Mouse (Mus musculus): ENCODE data around the gene Tbl3. TPM values are rescaled to one million over a fixed set of nuclear protein-coding genes. Genes with fewer than 3 reads are reported as not detected.
"Not testable (repeated sequence)": the region's sequence is repeated elsewhere in the genome, so short reads cannot be mapped to it uniquely, and the experiment has no call there.

The Tbl3 gene
- polyA plus RNA-seq, 1 experiment from 2014 or later: 85.5 TPM

DNA sequence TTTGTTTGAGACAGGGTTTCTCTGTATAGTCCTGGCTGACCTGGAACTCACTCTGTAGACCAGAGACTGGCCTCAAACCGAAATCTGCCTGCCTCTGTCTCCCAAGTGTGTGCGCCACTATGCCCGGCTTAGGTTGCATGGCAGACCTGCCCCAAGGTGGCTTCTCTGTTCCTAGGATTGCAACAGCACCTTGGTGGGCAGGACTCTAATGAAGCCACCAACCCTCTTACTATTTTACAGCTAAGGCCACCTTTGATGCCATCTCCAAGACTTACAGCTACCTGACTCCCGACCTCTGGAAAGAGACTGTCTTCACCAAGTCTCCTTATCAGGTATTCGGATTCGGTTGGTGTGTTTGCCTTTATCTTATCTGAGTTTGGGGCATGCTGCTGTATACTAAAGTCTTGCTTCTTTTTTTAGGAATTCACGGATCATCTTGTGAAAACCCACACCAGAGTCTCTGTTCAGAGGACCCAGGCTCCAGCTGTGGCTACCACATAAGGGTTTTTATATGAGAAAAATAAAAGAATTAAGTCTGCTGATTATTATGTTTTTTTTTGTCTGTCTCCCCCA, 14.0 kb upstream of the Tbl3 start:
- H3K36me3 ChIP-seq (ENCODE audit: control insufficient read depth, insufficient read depth); H3K27ac ChIP-seq (ENCODE audit: low read length); ATAC-seq; H3K27me3 ChIP-seq (replicated peaks; ENCODE audit: control insufficient read depth, insufficient read depth, low read length); H3K9me3 ChIP-seq (ENCODE audit: control insufficient read depth, low read length); H3K9ac ChIP-seq (replicated peaks; ENCODE audit: low read depth, low read length): not testable (repeated sequence)
- WGBS: 72% methylated on average over 7 of the region's 7 CpGs
- peak overlapping the region; percentile 30 for H3K4me2 ChIP-seq (ENCODE audit: low read length)
- peaks cover 33% of the 10 kb centered on the region for H3K4me1 ChIP-seq (replicated peaks; ENCODE audit: control insufficient read depth, insufficient read depth, low read length)
- 0 out of 2 replicates have a peak overlapping the region, but pooled peaks have one; percentile 12 for H3K4me3 ChIP-seq (replicated peaks; ENCODE audit: low read length)

DNA sequence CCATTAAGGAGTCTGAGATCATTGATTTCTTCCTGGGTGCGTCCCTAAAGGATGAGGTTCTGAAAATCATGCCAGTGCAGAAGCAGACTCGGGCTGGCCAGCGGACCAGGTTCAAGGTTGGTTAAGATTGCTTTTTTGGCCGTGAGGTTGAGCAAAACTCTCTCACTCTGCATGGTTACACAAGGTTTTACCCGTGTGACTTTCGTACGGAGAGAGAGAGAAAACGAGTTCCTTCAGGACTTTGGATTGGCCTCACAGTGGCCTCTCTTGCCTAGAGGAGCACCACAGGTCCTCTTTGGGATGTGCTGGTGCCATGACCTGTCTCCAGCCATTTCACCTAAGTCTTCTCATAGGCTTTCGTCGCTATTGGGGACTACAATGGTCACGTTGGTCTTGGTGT, 13.2 kb upstream of the Tbl3 start:
- H3K27ac ChIP-seq (ENCODE audit: low read length); H3K9me3 ChIP-seq (ENCODE audit: control insufficient read depth, low read length); H3K27me3 ChIP-seq (replicated peaks; ENCODE audit: control insufficient read depth, insufficient read depth, low read length); ATAC-seq; H3K36me3 ChIP-seq (ENCODE audit: control insufficient read depth, insufficient read depth): not testable (repeated sequence)
- peaks cover 33% of the 10 kb centered on the region for H3K4me1 ChIP-seq (replicated peaks; ENCODE audit: control insufficient read depth, insufficient read depth, low read length)
- H3K4me2 ChIP-seq (ENCODE audit: low read length): peak overlapping the region; percentile 80
- 2% methylated on average over 10 of the region's 11 CpGs for WGBS
- H3K9ac ChIP-seq (replicated peaks; ENCODE audit: low read depth, low read length): peak overlapping the region; percentile 70
- peak overlapping the region; percentile 92 for H3K4me3 ChIP-seq (replicated peaks; ENCODE audit: low read length)

DNA sequence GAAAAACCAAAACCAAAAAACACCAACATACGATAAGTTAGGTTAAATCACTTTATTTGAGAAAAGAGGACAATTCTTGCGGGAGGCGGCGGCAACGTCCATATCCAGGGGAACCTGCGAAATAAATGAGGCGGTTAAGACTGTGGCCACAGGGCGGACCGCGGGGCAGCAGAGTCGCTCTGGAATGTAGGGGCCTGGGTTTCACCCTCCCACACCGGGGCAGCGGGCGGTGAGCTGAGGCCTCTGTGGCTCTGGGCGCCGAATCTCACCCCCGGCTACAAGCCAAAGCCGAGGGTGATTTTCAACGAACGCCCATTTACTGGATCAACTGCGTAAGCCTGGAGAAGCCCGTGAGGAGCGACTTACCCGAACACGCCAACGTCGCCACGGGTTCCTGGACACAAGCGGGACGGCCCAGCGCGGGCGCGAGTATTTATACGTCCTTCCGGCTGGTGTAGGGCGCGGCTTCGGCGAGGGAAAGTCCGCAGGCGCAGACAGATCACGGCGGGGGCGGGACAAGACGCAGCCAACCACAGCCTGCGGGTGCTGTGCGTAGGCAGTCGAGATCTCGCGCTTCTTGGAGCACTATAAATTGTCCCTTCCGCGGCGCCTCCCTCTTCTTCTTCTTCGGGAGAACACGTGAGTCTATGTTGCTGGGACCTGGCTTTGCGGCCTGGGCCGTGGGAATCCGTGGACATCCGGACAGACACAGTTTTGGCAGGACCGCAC, 12.2 kb upstream of the Tbl3 start:
- Histone ChIP-seq H3K27ac (ENCODE audit: low read length) (peak overlapping the region; percentile 76), H3K9ac (replicated peaks; ENCODE audit: low read depth, low read length) (peak overlapping the region; percentile 92), H3K4me1 (replicated peaks; ENCODE audit: control insufficient read depth, insufficient read depth, low read length) (peaks cover 33% of the 10 kb centered on the region), H3K9me3 (ENCODE audit: control insufficient read depth, low read length) (no peaks in the 10 kb centered on the region), H3K4me3 (replicated peaks; ENCODE audit: low read length) (peak overlapping the region; percentile 92), H3K36me3 (ENCODE audit: control insufficient read depth, insufficient read depth) (peaks cover 7% of the 10 kb centered on the region), H3K27me3 (replicated peaks; ENCODE audit: control insufficient read depth, insufficient read depth, low read length) (no peaks in the 10 kb centered on the region), H3K4me2 (ENCODE audit: low read length) (peak overlapping the region; percentile 80)
- peak; percentile 99 for ATAC-seq
- WGBS: under 1% methylated on average over 61 of the region's 61 CpGs

DNA sequence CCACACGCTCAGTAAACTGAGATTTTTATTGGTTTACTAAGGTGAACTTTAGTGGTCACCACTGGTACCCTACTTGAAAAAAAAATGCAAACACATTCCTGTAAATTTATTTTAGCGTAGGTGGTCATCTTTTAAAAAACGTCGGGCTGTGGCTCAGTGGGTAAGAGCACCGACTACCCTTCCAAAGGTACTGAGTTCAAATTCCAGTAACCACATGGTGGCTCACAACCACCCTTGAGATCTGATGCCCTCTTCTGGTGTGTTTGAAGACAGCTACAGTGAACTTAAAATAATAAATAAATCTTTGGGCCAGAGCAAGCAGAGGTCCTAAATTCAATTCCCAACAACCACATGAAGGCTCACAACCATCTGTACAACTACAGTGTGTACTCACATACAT, 11.5 kb upstream of the Tbl3 start:
- WGBS: 67% methylated on average over 5 of the region's 5 CpGs
- Histone ChIP-seq H3K4me2 (ENCODE audit: low read length) (peak overlapping the region; percentile 62), H3K4me3 (replicated peaks; ENCODE audit: low read length) (peak overlapping the region; percentile 92), H3K4me1 (replicated peaks; ENCODE audit: control insufficient read depth, insufficient read depth, low read length) (peaks cover 33% of the 10 kb centered on the region), H3K9ac (replicated peaks; ENCODE audit: low read depth, low read length) (peak overlapping the region; percentile 92)
- not testable (repeated sequence) for ATAC-seq; H3K27me3 ChIP-seq (replicated peaks; ENCODE audit: control insufficient read depth, insufficient read depth, low read length); H3K27ac ChIP-seq (ENCODE audit: low read length); H3K36me3 ChIP-seq (ENCODE audit: control insufficient read depth, insufficient read depth); H3K9me3 ChIP-seq (ENCODE audit: control insufficient read depth, low read length)

DNA sequence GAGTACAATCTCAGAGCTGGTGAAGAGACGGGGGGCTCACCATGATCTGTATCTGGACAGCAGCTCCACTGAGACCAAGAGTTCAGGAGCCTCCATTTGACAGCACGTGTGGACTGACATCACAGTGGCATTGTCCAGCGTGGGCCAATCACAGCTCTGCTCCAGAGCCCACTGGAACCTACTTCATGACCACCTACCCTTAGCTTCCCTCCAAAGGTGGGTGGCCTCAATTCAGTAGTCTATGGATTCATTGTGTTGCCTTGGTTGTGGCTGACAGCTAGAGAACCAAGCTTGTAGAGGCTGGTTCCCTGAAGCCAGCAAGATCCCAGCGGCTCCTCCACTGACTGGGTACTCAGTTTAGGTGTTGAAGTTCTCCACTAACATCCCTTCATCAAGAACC, 10.5 kb upstream of the Tbl3 start, which contains the start of the genes Rnf151 and Rps2:
TSS of gene Rnf151 (minus strand) at position 121 of the 400 bp plus-strand sequence.
TSS of gene Rps2 (plus strand) at position 174 of the 400 bp plus-strand sequence.
- H3K4me2 ChIP-seq (ENCODE audit: low read length): peak within 1 kb of the TSS; percentile 62
- H3K9me3 ChIP-seq (ENCODE audit: control insufficient read depth, low read length): no peaks in the 10 kb centered on the region
- H3K36me3 ChIP-seq (ENCODE audit: control insufficient read depth, insufficient read depth): peaks cover 7% of the 10 kb centered on the region
- no peak within 1 kb of the TSS for H3K9ac ChIP-seq (replicated peaks; ENCODE audit: low read depth, low read length)
- peaks cover 25% of the 10 kb centered on the region for H3K4me1 ChIP-seq (replicated peaks; ENCODE audit: control insufficient read depth, insufficient read depth, low read length)
- ATAC-seq: no peak
- H3K27ac ChIP-seq (ENCODE audit: low read length): no peak within 1 kb of the TSS
- H3K4me3 ChIP-seq (replicated peaks; ENCODE audit: low read length): peak within 1 kb of the TSS; percentile 92
- WGBS: 80% methylated on average over 4 of the region's 4 CpGs
- H3K27me3 ChIP-seq (replicated peaks; ENCODE audit: control insufficient read depth, insufficient read depth, low read length): no peaks in the 10 kb centered on the region

DNA sequence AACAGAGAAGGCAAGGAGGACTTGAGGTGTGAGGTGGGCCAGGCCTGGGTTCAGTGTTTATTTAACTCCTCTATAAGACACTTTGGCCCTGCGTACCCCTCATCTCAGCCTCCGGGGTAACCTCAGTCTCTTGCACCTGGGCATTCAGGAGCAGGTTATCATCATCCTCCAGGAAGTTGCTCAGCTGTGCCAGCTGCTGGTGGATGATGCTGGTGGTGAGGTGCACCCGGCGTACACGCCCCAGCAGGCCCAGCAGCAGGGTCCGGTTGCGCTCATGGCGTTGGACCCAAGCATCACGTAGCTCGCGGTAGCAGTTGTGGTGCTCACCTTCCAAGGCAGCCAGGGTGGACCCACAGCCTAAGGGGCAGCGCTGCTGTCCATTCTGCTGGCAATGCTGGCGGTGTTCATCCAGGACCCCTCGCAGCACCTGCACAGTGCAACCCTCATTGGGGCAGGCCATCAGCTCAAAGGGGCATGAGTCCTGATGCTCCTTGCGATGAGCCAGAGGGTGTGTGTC, 8.8 kb upstream of the Tbl3 start:
- Histone ChIP-seq H3K27me3 (replicated peaks; ENCODE audit: control insufficient read depth, insufficient read depth, low read length) (no peaks in the 10 kb centered on the region), H3K9ac (replicated peaks; ENCODE audit: low read depth, low read length) (no peak overlapping the region), H3K4me1 (replicated peaks; ENCODE audit: control insufficient read depth, insufficient read depth, low read length) (peaks cover 11% of the 10 kb centered on the region), H3K4me3 (replicated peaks; ENCODE audit: low read length) (no peak overlapping the region), H3K9me3 (ENCODE audit: control insufficient read depth, low read length) (no peaks in the 10 kb centered on the region), H3K4me2 (ENCODE audit: low read length) (no peak overlapping the region), H3K27ac (ENCODE audit: low read length) (no peak overlapping the region), H3K36me3 (ENCODE audit: control insufficient read depth, insufficient read depth) (no peaks in the 10 kb centered on the region)
- 97% methylated on average over 15 of the region's 15 CpGs for WGBS
- no peak for ATAC-seq

DNA sequence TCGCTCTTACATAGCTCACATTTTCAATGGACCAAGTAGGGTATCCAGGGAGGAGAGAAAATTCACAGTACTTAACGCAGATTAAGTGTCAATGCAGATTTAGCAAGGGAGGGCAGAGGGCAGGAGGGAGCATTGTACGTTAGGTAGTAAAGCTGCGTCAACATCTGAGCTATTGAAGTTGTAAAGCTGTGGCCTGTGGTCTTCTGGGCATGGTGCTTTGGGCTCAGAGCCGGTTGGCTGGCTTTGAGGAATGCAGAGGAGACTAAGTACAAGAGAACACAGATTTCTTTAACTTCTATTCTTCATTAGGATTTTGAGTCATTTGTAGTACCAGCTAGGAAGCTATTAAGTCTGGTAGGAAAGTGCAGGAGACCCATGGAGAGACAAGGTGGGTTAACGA, 8.1 kb upstream of the Tbl3 start:
- Histone ChIP-seq H3K4me2 (ENCODE audit: low read length) (no peak overlapping the region), H3K4me3 (replicated peaks; ENCODE audit: low read length) (no peak overlapping the region), H3K9me3 (ENCODE audit: control insufficient read depth, low read length) (no peaks in the 10 kb centered on the region), H3K36me3 (ENCODE audit: control insufficient read depth, insufficient read depth) (no peaks in the 10 kb centered on the region), H3K27me3 (replicated peaks; ENCODE audit: control insufficient read depth, insufficient read depth, low read length) (no peaks in the 10 kb centered on the region), H3K9ac (replicated peaks; ENCODE audit: low read depth, low read length) (no peak overlapping the region), H3K27ac (ENCODE audit: low read length) (no peak overlapping the region), H3K4me1 (replicated peaks; ENCODE audit: control insufficient read depth, insufficient read depth, low read length) (peaks cover 5% of the 10 kb centered on the region)
- no peak for ATAC-seq
- 42% methylated on average over 6 of the region's 6 CpGs for WGBS

DNA sequence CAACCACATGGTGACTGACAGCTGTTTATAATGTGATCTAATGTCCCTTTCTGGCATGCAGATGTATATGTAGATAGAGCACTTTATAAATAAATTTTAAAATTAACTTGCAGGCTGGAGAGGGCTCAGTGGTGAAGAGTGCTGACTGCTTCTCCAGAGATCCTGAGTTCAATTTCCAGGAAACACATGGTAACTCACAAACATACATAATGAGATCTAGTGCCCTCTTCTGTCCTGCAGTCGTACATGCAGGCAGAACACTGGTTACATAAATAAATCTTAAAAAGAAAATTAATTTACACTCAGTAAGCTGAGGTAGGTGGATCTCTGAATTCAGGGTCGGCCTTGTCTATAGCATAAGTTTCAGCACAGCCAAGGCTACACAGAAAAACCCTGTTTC, 1.2 kb upstream of the Tbl3 start:
- Histone ChIP-seq H3K27me3 (replicated peaks; ENCODE audit: control insufficient read depth, insufficient read depth, low read length) (no peaks in the 10 kb centered on the region), H3K27ac (ENCODE audit: low read length) (no peak overlapping the region), H3K9me3 (ENCODE audit: control insufficient read depth, low read length) (no peaks in the 10 kb centered on the region), H3K4me1 (replicated peaks; ENCODE audit: control insufficient read depth, insufficient read depth, low read length) (peaks cover 16% of the 10 kb centered on the region), H3K4me3 (replicated peaks; ENCODE audit: low read length) (no peak overlapping the region), H3K4me2 (ENCODE audit: low read length) (no peak overlapping the region), H3K9ac (replicated peaks; ENCODE audit: low read depth, low read length) (no peak overlapping the region), H3K36me3 (ENCODE audit: control insufficient read depth, insufficient read depth) (peaks cover 8% of the 10 kb centered on the region)
- ATAC-seq: no peak
- WGBS: 26% methylated on average over 2 of the region's 2 CpGs

DNA sequence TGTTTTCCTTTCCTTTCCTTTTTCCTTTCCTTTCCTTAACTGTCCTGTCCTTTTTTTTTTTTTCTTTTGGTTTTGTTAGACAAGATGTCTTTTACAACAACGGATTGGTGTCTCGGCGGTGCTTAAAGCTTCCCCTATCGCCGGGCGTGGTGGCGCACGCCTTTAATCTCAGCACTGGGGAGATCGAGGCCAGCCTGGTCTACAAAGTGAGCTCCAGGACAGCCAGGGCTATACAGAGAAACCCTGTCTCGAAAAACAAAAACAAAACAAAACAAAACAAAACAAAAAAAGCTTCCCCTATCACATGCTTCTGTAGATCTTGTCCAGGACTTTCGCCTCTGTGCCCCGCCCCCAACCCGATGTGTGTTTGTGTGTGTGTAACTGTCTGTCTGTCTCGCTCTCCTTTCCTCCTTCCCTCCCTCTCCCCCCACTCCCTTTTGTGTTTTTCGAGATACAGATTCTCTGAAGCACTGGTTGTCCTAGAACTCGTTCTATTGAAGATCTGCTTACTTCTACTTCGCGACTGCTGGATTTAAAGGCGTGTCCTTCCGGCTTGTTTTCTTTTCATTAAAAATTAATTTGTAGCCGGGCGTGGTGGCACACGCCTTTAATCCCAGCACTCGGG, 453 bp upstream of the Tbl3 start:
- peak overlapping the region; percentile 82 for H3K27ac ChIP-seq (ENCODE audit: low read length)
- H3K9ac ChIP-seq (replicated peaks; ENCODE audit: low read depth, low read length): peak overlapping the region; percentile 78
- H3K9me3 ChIP-seq (ENCODE audit: control insufficient read depth, low read length): no peaks in the 10 kb centered on the region
- 6% methylated on average over 24 of the region's 24 CpGs for WGBS
- H3K36me3 ChIP-seq (ENCODE audit: control insufficient read depth, insufficient read depth): peaks cover 8% of the 10 kb centered on the region
- H3K4me3 ChIP-seq (replicated peaks; ENCODE audit: low read length): peak overlapping the region; percentile 93
- no peaks in the 10 kb centered on the region for H3K27me3 ChIP-seq (replicated peaks; ENCODE audit: control insufficient read depth, insufficient read depth, low read length)
- H3K4me1 ChIP-seq (replicated peaks; ENCODE audit: control insufficient read depth, insufficient read depth, low read length): peaks cover 16% of the 10 kb centered on the region
- peak overlapping the region; percentile 92 for H3K4me2 ChIP-seq (ENCODE audit: low read length)
- ATAC-seq: peak; percentile 53

Measured in forebrain, embryonic 16.5 days (tissue).